In the genomic region with DNA sequence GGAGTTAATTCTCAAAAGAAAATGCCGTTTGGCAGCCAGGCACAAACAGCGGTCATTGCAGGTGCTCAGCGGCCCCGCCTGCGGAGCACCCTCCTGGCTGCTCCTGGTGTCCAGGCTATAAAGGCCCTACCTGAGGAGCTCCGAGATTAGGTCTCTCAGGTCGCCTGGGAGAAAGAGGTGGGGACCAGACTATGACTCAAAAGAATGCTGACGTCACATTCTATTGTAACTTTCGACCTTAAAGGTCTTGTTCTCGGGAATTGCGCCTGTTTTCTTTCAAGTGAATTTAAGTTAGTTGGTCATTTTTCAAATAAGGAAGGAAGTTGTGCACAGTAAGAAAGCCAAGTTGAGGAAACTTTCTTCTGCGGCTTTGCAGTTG, we compare ENCODE assay signal across 8 mouse cellular contexts. TPM values are rescaled to one million over a fixed set of nuclear protein-coding genes. Genes with fewer than 3 reads are reported as not detected.
DNase-seq lines count a peak whose midpoint lies in the region; ATAC-seq and TF ChIP-seq lines count a peak whose summit lies in the region.

No protein-coding gene starts in this region.

- peak overlapping the region; percentile 78 for H3K4me3 ChIP-seq in embryonic fibroblast, embryonic 13.5 days (ENCODE audit: insufficient read depth, low read length)
- H3K4me3 ChIP-seq in limb, embryonic 13.5 days = peak overlapping the region; percentile 84
- peak overlapping the region; percentile 72 for H3K4me3 ChIP-seq in neural tube, embryonic 12.5 days
- no peak overlapping the region for H3K4me3 ChIP-seq in cerebellum, adult 2 months (replicated peaks; ENCODE audit: insufficient read depth, low read depth, low read length)

- 3% methylated on average over 12 of the region's 12 CpGs for WGBS in limb, embryonic 13.5 days
- WGBS in neural tube, embryonic 12.5 days = 6% methylated on average over 12 of the region's 12 CpGs
- WGBS in cerebellum, adult 2 months = 11% methylated on average over 12 of the region's 12 CpGs

- H3K4me2 ChIP-seq in limb, embryonic 13.5 days (replicated peaks) = peak overlapping the region; percentile 90
- peak overlapping the region; percentile 84 for H3K4me2 ChIP-seq in neural tube, embryonic 12.5 days (replicated peaks)

- no peak for TF ChIP-seq POLR2A in embryonic fibroblast, embryonic 13.5 days (IDR thresholded peaks at IDR 0.05; ENCODE audit: low read depth, low read length)
- no peak for TF ChIP-seq POLR2A in cerebellum, adult 2 months (IDR thresholded peaks at IDR 0.05; ENCODE audit: borderline replicate concordance, insufficient read depth, low read length)

- peak overlapping the region; percentile 23; the same call in 1 of the 2 replicates for H3K27ac ChIP-seq in embryonic fibroblast, embryonic 13.5 days (ENCODE audit: insufficient read depth, low read length)
- H3K27ac ChIP-seq in limb, embryonic 13.5 days = peak overlapping the region; percentile 28; the same call in 1 of the 2 replicates
- no peak overlapping the region for H3K27ac ChIP-seq in neural tube, embryonic 12.5 days
- no peak overlapping the region for H3K27ac ChIP-seq in cerebellum, adult 2 months (ENCODE audit: insufficient read depth, low read length)

- H3K4me1 ChIP-seq in embryonic fibroblast, embryonic 13.5 days (ENCODE audit: control insufficient read depth, insufficient read depth, low read length) = peaks cover 2% of the 10 kb centered on the region; the same call in 1 of the 2 replicates
- H3K4me1 ChIP-seq in limb, embryonic 13.5 days = peaks cover 20% of the 10 kb centered on the region
- no peaks in the 10 kb centered on the region for H3K4me1 ChIP-seq in neural tube, embryonic 12.5 days
- H3K4me1 ChIP-seq in cerebellum, adult 2 months (ENCODE audit: control insufficient read depth, insufficient read depth, low read length) = no peaks in the 10 kb centered on the region

- H3K9me3 ChIP-seq in limb, embryonic 13.5 days = no peaks in the 10 kb centered on the region
- H3K9me3 ChIP-seq in neural tube, embryonic 12.5 days = no peaks in the 10 kb centered on the region

- peak overlapping the region; percentile 91 for H3K9ac ChIP-seq in limb, embryonic 13.5 days
- peak overlapping the region; percentile 80 for H3K9ac ChIP-seq in neural tube, embryonic 12.5 days

- no peak for TF ChIP-seq CTCF in embryonic fibroblast, embryonic 13.5 days (IDR thresholded peaks at IDR 0.05; ENCODE audit: borderline replicate concordance, insufficient read depth, low read length)
- TF ChIP-seq CTCF in cerebellum, adult 2 months (IDR thresholded peaks at IDR 0.05; ENCODE audit: borderline replicate concordance, insufficient read depth, low read depth, low read length) = no peak

- ATAC-seq in limb, embryonic 13.5 days (ENCODE audit: low FRiP score, low read depth) = no peak; the same call in 1 of the 2 replicates
- ATAC-seq in neural tube, embryonic 12.5 days (ENCODE audit: low FRiP score, low read depth) = peak; percentile 45; the same call in 1 of the 2 replicates
- no peak for ATAC-seq in erythroblast, adult 5-6 weeks (replicated peaks; ENCODE audit: low FRiP score, poor library complexity, severe bottlenecking)

- 0 out of 2 replicates have a peak, but pooled peaks cover 8% of the 10 kb centered on the region for H3K36me3 ChIP-seq in limb, embryonic 13.5 days
- H3K36me3 ChIP-seq in neural tube, embryonic 12.5 days = no peaks in the 10 kb centered on the region

- peak; percentile 30 to 61 for DNase-seq in lung, adult 18-20 months
- no peak for DNase-seq in lung, postnatal 10 days
- DNase-seq in spleen, postnatal 36 days (ENCODE audit: low spot score in 2 of 2) = no peak
- DNase-seq in cerebellum, adult 2 months = no peak

- H3K27me3 ChIP-seq in limb, embryonic 13.5 days = no peaks in the 10 kb centered on the region
- no peaks in the 10 kb centered on the region for H3K27me3 ChIP-seq in neural tube, embryonic 12.5 days (replicated peaks)
- no peaks in the 10 kb centered on the region for H3K27me3 ChIP-seq in cerebellum, adult 2 months (ENCODE audit: control insufficient read depth, insufficient read depth, low read length)

RNA-seq across cellular contexts. Expression of gene Tes, which starts 0.8 kb away (rescaled TPM):
- polyA plus RNA-seq in embryonic fibroblast, embryonic 13.5 days (2011; ENCODE audit: insufficient read length, low read depth, missing spikeins) = 94.4 and 136 TPM in 2 replicates
- polyA plus RNA-seq in limb, embryonic 13.5 days (2015; fragmentation: Nextera tagmentation; extraction: Ambion mirVana) = 95.0 and 96.8 TPM in 2 replicates
- polyA plus RNA-seq in neural tube, embryonic 12.5 days (2016; fragmentation: Nextera tagmentation; extraction: Ambion mirVana) = 64.5 and 67.2 TPM in 2 replicates
- 6.3 and 12.9 TPM in 2 replicates for total RNA-seq in erythroblast, adult 5-6 weeks (2015; ENCODE audit: low replicate concordance)
- total RNA-seq in erythroblast, adult 5-6 weeks (2017; ENCODE audit: low replicate concordance) = 5.0 and 10.0 TPM in 2 replicates
- polyA plus RNA-seq in cerebellum, adult 2 months (2012; rRNA removed) = 2.0 and 2.1 TPM in 2 replicates

Comparison
In these comparisons a context has a peak if more than half of its experiments do, and no peak if none do; other contexts are left out.
1. DNase-seq: peak in lung, adult 18-20 months (2 of 2); none in lung, postnatal 10 days (single experiment), spleen, postnatal 36 days (0 of 2) and cerebellum, adult 2 months (0 of 2).
2. H3K27ac ChIP-seq: peak in embryonic fibroblast, embryonic 13.5 days (single experiment) and limb, embryonic 13.5 days (single experiment); none in neural tube, embryonic 12.5 days (single experiment) and cerebellum, adult 2 months (single experiment).
3. RNA of gene Tes, which starts 0.8 kb away (polyA plus RNA-seq): 95.0 to 96.8 TPM in limb, embryonic 13.5 days, 94.4 to 136 TPM in embryonic fibroblast, embryonic 13.5 days and 64.5 to 67.2 TPM in neural tube, embryonic 12.5 days; 2.0 to 2.1 TPM in cerebellum, adult 2 months; every median in the first group is over 10 times any median in the second.